Mouse (Mus musculus) ES-Bruce4 (cell line): ENCODE results near the gene Ddit4.

Experiments
- EP300 ChIP-seq: IDR thresholded peaks from 2 replicates; pipeline ENCODE4 v1.6.1; 2011; ENCODE audit warnings: low read depth, low read length; ENCODE audit not compliant: insufficient read depth
- POLR2A ChIP-seq: IDR thresholded peaks from one replicate; pipeline ENCODE4 v1.8.1; 2011; ENCODE audit warnings: low read length; ENCODE audit not compliant: insufficient read depth

DNA sequence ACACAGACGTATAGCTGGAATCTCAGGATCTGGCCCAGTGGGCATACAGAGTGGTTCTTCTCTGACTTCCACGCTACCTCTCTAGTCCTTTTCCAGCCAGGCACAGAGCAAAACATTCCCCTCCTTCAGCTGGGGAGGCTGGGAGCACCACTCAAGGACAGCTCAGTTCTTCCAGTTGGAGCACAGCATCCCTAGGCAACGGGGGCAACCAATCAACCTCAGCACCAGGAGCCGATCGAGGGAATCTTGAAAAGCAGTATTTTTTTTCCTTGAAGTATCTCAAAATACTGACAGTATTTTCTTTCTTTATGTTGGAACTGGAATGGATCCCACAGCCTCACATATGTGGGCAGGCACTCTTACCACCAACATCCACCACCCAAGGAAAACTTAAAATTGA, 5.0 kb upstream of the Ddit4 start:
- TF ChIP-seq EP300, result no peak
- TF ChIP-seq POLR2A, result no peak
